Mouse (Mus musculus) C2C12 (cell line): ENCODE results near the gene Tex2.

Experiments used
- CEBPB ChIP-seq: IDR thresholded peaks from one replicate; pipeline ENCODE4 v1.6.1; 2011; ENCODE audit warnings: low read depth, mild to moderate bottlenecking, control low read depth, moderate library complexity
- CTCF ChIP-seq: IDR thresholded peaks from one replicate; pipeline ENCODE4 v1.5.1; 2011; ENCODE audit not compliant: control insufficient read depth, insufficient read depth, insufficient read length

- TF ChIP-seq CTCF (no peak), CEBPB (no peak)
Measured at GRCm38 (mm10) chr11:106587786-106588519, 25.3 kb downstream of the Tex2 start.
